Mouse (Mus musculus): ENCODE results near the gene Creb3. TPM values are rescaled to one million over a fixed set of nuclear protein-coding genes. Genes with fewer than 3 reads are reported as not detected.
A peak's percentile ranks its signal among the peaks of the same experiment; 100 is the strongest.
"Not testable (repeated sequence)": the region's sequence is repeated elsewhere in the genome, so short reads cannot be mapped to it uniquely, and the experiment has no call there.

The Creb3 gene
- polyA plus RNA-seq, 1 experiment from 2014 or later: 41.7 TPM

GRCm38 (mm10) chr4:43546375-43547047 is 15.6 kb upstream of the Creb3 start:
- H3K36me3 ChIP-seq (replicated peaks; ENCODE audit: control insufficient read depth, insufficient read depth, low read depth, low read length): peaks cover 30% of the 10 kb centered on the region
- no peaks in the 10 kb centered on the region for H3K4me1 ChIP-seq (ENCODE audit: control insufficient read depth, insufficient read depth, low read length)
- DNase-seq (ENCODE audit: low spot score): no peak
- no peak overlapping the region for H3K27ac ChIP-seq (replicated peaks; ENCODE audit: low read depth, low read length)
- H3K4me3 ChIP-seq (ENCODE audit: low read depth, low read length): no peak overlapping the region
- no peak overlapping the region for H3K9ac ChIP-seq (replicated peaks; ENCODE audit: low read length)
- WGBS: 96% methylated on average over 12 of the region's 12 CpGs
- H3K4me2 ChIP-seq (ENCODE audit: low read depth, low read length): no peak overlapping the region
- H3K27me3 ChIP-seq (ENCODE audit: control insufficient read depth, insufficient read depth, low read length): no peaks in the 10 kb centered on the region
- H3K9me3 ChIP-seq (replicated peaks; ENCODE audit: control insufficient read depth, low read length): no peaks in the 10 kb centered on the region
- ATAC-seq (replicated peaks; ENCODE audit: insufficient number of reproducible peaks, low FRiP score, low TSS enrichment, low read depth): no peak

- no peak for ATAC-seq (replicated peaks; ENCODE audit: insufficient number of reproducible peaks, low FRiP score, low TSS enrichment, low read depth)
- peaks cover 32% of the 10 kb centered on the region for H3K36me3 ChIP-seq (replicated peaks; ENCODE audit: control insufficient read depth, insufficient read depth, low read depth, low read length)
- WGBS: 94% methylated on average over 8 of the region's 8 CpGs
Observed at GRCm38 (mm10) chr4:43547160-43547559, 15.0 kb upstream of the Creb3 start.

GRCm38 (mm10) chr4:43549055-43549454 is 13.1 kb upstream of the Creb3 start:
- ATAC-seq (replicated peaks; ENCODE audit: insufficient number of reproducible peaks, low FRiP score, low TSS enrichment, low read depth): no peak
- H3K4me2 ChIP-seq (ENCODE audit: low read depth, low read length): no peak overlapping the region
- DNase-seq (ENCODE audit: low spot score): no peak
- no peaks in the 10 kb centered on the region for H3K9me3 ChIP-seq (replicated peaks; ENCODE audit: control insufficient read depth, low read length)
- no peaks in the 10 kb centered on the region for H3K4me1 ChIP-seq (ENCODE audit: control insufficient read depth, insufficient read depth, low read length)
- no peak overlapping the region for H3K9ac ChIP-seq (replicated peaks; ENCODE audit: low read length)
- H3K27me3 ChIP-seq (ENCODE audit: control insufficient read depth, insufficient read depth, low read length): no peaks in the 10 kb centered on the region
- H3K27ac ChIP-seq (replicated peaks; ENCODE audit: low read depth, low read length): no peak overlapping the region
- WGBS: 94% methylated on average over 12 of the region's 12 CpGs
- no peak overlapping the region for H3K4me3 ChIP-seq (ENCODE audit: low read depth, low read length)
- H3K36me3 ChIP-seq (replicated peaks; ENCODE audit: control insufficient read depth, insufficient read depth, low read depth, low read length): peaks cover 36% of the 10 kb centered on the region

More at GRCm38 (mm10) chr4:43547160-43547559, 15.0 kb upstream of the Creb3 start:
- Histone ChIP-seq H3K4me1 (ENCODE audit: control insufficient read depth, insufficient read depth, low read length) (no peaks in the 10 kb centered on the region), H3K9me3 (replicated peaks; ENCODE audit: control insufficient read depth, low read length) (no peaks in the 10 kb centered on the region), H3K9ac (replicated peaks; ENCODE audit: low read length) (no peak overlapping the region), H3K27me3 (ENCODE audit: control insufficient read depth, insufficient read depth, low read length) (no peaks in the 10 kb centered on the region), H3K4me2 (ENCODE audit: low read depth, low read length) (no peak overlapping the region), H3K4me3 (ENCODE audit: low read depth, low read length) (no peak overlapping the region), H3K27ac (replicated peaks; ENCODE audit: low read depth, low read length) (no peak overlapping the region)
- DNase-seq (ENCODE audit: low spot score): no peak

GRCm38 (mm10) chr4:43551854-43552253 is 10.3 kb upstream of the Creb3 start:
- H3K27ac ChIP-seq (replicated peaks; ENCODE audit: low read depth, low read length); ATAC-seq (replicated peaks; ENCODE audit: insufficient number of reproducible peaks, low FRiP score, low TSS enrichment, low read depth); H3K4me2 ChIP-seq (ENCODE audit: low read depth, low read length); H3K4me3 ChIP-seq (ENCODE audit: low read depth, low read length); H3K9me3 ChIP-seq (replicated peaks; ENCODE audit: control insufficient read depth, low read length); H3K4me1 ChIP-seq (ENCODE audit: control insufficient read depth, insufficient read depth, low read length); H3K9ac ChIP-seq (replicated peaks; ENCODE audit: low read length); H3K27me3 ChIP-seq (ENCODE audit: control insufficient read depth, insufficient read depth, low read length); DNase-seq (ENCODE audit: low spot score): not testable (repeated sequence)
- WGBS: 83% methylated on average over 6 of the region's 6 CpGs
- peaks cover 26% of the 10 kb centered on the region for H3K36me3 ChIP-seq (replicated peaks; ENCODE audit: control insufficient read depth, insufficient read depth, low read depth, low read length)

- no peaks in the 10 kb centered on the region for H3K9me3 ChIP-seq (replicated peaks; ENCODE audit: control insufficient read depth, low read length)
- DNase-seq (ENCODE audit: low spot score): no peak
- no peak overlapping the region for H3K27ac ChIP-seq (replicated peaks; ENCODE audit: low read depth, low read length)
- no peaks in the 10 kb centered on the region for H3K27me3 ChIP-seq (ENCODE audit: control insufficient read depth, insufficient read depth, low read length)
- H3K9ac ChIP-seq (replicated peaks; ENCODE audit: low read length): no peak overlapping the region
- H3K36me3 ChIP-seq (replicated peaks; ENCODE audit: control insufficient read depth, insufficient read depth, low read depth, low read length): peaks cover 26% of the 10 kb centered on the region
- WGBS: 94% methylated on average over 5 of the region's 5 CpGs
- no peak overlapping the region for H3K4me3 ChIP-seq (ENCODE audit: low read depth, low read length)
- peaks cover 3% of the 10 kb centered on the region; the same call in 1 of the 2 replicates for H3K4me1 ChIP-seq (ENCODE audit: control insufficient read depth, insufficient read depth, low read length)
- no peak overlapping the region for H3K4me2 ChIP-seq (ENCODE audit: low read depth, low read length)
- no peak for ATAC-seq (replicated peaks; ENCODE audit: insufficient number of reproducible peaks, low FRiP score, low TSS enrichment, low read depth)
Observed at GRCm38 (mm10) chr4:43552437-43552836, 9.7 kb upstream of the Creb3 start.

DNA sequence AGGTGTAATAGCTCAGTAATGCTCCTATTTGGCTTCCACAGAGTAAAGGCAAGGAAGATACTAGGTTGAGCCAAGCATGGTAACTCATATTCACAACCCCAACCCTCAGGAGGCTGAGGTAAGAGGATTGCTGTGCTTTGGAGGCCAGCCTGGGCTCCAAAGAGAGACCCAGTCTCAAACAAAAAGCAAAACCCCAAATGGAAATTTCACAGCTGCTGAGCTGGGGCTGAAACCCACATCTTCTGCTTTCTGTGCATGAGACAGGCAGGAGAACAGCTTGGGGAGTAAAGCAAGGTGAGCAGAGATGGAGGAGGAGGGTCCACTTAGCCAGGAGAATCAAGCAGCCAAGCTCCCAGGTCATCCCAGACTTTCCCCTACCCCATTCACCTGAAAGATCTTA is 8.2 kb upstream of the Creb3 start:
- peaks cover 26% of the 10 kb centered on the region for H3K36me3 ChIP-seq (replicated peaks; ENCODE audit: control insufficient read depth, insufficient read depth, low read depth, low read length)

GRCm38 (mm10) chr4:43555926-43556325 is 6.2 kb upstream of the Creb3 start:
- no peak overlapping the region for H3K9ac ChIP-seq (replicated peaks; ENCODE audit: low read length)
- no peak overlapping the region for H3K4me2 ChIP-seq (ENCODE audit: low read depth, low read length)
- 94% methylated on average over 7 of the region's 7 CpGs for WGBS
- ATAC-seq (replicated peaks; ENCODE audit: insufficient number of reproducible peaks, low FRiP score, low TSS enrichment, low read depth) (no peak), DNase-seq (ENCODE audit: low spot score) (no peak)
- H3K27ac ChIP-seq (replicated peaks; ENCODE audit: low read depth, low read length): no peak overlapping the region
- no peak overlapping the region for H3K4me3 ChIP-seq (ENCODE audit: low read depth, low read length)
- peaks cover 17% of the 10 kb centered on the region for H3K36me3 ChIP-seq (replicated peaks; ENCODE audit: control insufficient read depth, insufficient read depth, low read depth, low read length)
- no peaks in the 10 kb centered on the region for H3K27me3 ChIP-seq (ENCODE audit: control insufficient read depth, insufficient read depth, low read length)
- peaks cover 10% of the 10 kb centered on the region for H3K4me1 ChIP-seq (ENCODE audit: control insufficient read depth, insufficient read depth, low read length)
- H3K9me3 ChIP-seq (replicated peaks; ENCODE audit: control insufficient read depth, low read length): no peaks in the 10 kb centered on the region

More for the DNA sequence above, 8.2 kb upstream of the Creb3 start:
- no peak overlapping the region for H3K4me2 ChIP-seq (ENCODE audit: low read depth, low read length)
- H3K9ac ChIP-seq (replicated peaks; ENCODE audit: low read length): no peak overlapping the region
- ATAC-seq (replicated peaks; ENCODE audit: insufficient number of reproducible peaks, low FRiP score, low TSS enrichment, low read depth) (no peak), DNase-seq (ENCODE audit: low spot score) (no peak)
- no peak overlapping the region for H3K27ac ChIP-seq (replicated peaks; ENCODE audit: low read depth, low read length)
- no peak overlapping the region for H3K4me3 ChIP-seq (ENCODE audit: low read depth, low read length)
- H3K27me3 ChIP-seq (ENCODE audit: control insufficient read depth, insufficient read depth, low read length): no peaks in the 10 kb centered on the region
- peaks cover 4% of the 10 kb centered on the region; the same call in 1 of the 2 replicates for H3K4me1 ChIP-seq (ENCODE audit: control insufficient read depth, insufficient read depth, low read length)
- no peaks in the 10 kb centered on the region for H3K9me3 ChIP-seq (replicated peaks; ENCODE audit: control insufficient read depth, low read length)

DNA sequence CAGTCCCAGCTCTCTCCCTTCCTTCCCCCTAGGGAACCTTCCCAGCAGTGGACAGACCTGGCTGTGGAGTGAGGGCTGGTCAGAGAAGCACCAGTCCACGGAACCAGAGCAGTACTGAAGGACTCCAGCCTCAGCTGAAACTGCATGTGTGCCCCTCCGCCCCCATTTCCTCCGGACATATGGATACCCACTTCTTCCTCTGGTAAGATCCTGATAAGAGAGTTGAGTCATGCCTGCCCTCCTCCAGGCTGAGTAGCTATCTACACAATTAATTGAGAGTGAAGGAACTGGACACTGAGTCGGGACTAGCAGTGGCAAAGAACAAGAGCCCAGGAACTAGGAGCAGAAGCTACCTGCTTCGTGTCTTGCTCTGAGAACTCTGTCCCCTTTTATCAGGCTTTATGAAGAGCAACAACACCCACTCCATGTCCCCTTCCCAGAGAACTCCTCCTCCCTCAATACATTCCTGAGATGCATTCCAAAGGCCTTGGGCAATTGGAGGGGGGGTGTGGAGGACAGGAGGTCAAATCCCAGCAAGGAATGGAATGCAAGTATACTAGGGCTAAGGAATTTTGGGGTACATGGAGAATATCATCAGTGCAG is 4.0 kb upstream of the Creb3 start:
- Histone ChIP-seq H3K27ac (replicated peaks; ENCODE audit: low read depth, low read length) (peak overlapping the region; percentile 29), H3K9me3 (replicated peaks; ENCODE audit: control insufficient read depth, low read length) (no peaks in the 10 kb centered on the region), H3K36me3 (replicated peaks; ENCODE audit: control insufficient read depth, insufficient read depth, low read depth, low read length) (peaks cover 5% of the 10 kb centered on the region), H3K4me1 (ENCODE audit: control insufficient read depth, insufficient read depth, low read length) (peaks cover 12% of the 10 kb centered on the region), H3K27me3 (ENCODE audit: control insufficient read depth, insufficient read depth, low read length) (no peaks in the 10 kb centered on the region), H3K4me2 (ENCODE audit: low read depth, low read length) (peak overlapping the region; percentile 14), H3K9ac (replicated peaks; ENCODE audit: low read length) (peak overlapping the region; percentile 26; the same call in 1 of the 2 replicates), H3K4me3 (ENCODE audit: low read depth, low read length) (no peak overlapping the region)
- DNase-seq (ENCODE audit: low spot score) (peak; percentile 63), ATAC-seq (replicated peaks; ENCODE audit: insufficient number of reproducible peaks, low FRiP score, low TSS enrichment, low read depth) (no peak)
- 21% methylated on average over 5 of the region's 5 CpGs for WGBS

Data from embryonic facial prominence, embryonic 11.5 days (tissue).